20 mouse cellular contexts compared by ENCODE assay signal in the genomic region with DNA sequence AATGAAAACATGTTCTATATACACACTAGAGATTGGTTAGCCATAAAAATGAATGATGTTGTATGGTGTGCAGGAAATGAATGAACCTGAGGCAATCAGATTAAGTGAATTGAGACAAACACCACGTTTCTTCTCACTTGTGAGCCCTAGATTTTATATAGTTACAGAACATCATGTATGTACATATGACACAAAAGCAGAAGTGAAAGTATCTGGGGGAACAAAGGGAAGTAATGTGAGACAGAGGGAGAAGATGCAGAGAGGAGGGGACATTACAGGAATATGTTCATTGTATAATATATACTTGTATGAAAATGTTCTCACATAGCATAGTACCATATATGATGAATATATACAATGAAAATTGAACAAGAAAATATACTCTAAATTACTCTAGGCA.
DNase-seq lines count a peak whose midpoint lies in the region; ATAC-seq and TF ChIP-seq lines count a peak whose summit lies in the region.
"Had no signal": no experiment of that assay in that cellular context is flagged by ENCODE, and none has a peak within 500 bp of the region (broad histone marks: within the 10 kb centered on the region; RNA-seq: fewer than 3 reads in every experiment).

No protein-coding gene starts in this region.

- peak; percentile 72 for ATAC-seq in common myeloid progenitor, adult 5-6 weeks (replicated peaks; ENCODE audit: low read depth, poor library complexity, severe bottlenecking)
- no peak for ATAC-seq in liver, postnatal 0 days
- ATAC-seq in hindbrain, embryonic 13.5 days (ENCODE audit: low FRiP score): no peak
- ATAC-seq: hindbrain, postnatal 0 days; midbrain, embryonic 13.5 days had no signal

- peak overlapping the region; percentile 45; the same call in 1 of the 2 replicates for H3K27ac ChIP-seq in spleen, adult 2 months (ENCODE audit: insufficient read depth, low read length)
- H3K27ac ChIP-seq in liver, postnatal 0 days (ENCODE audit: low read depth): peak overlapping the region; percentile 78
- no peak overlapping the region for H3K27ac ChIP-seq in hindbrain, embryonic 13.5 days
- H3K27ac ChIP-seq: forebrain, embryonic 10.5 days; hindbrain, postnatal 0 days; left cerebral cortex, adult 2 months; limb, embryonic 12.5 days; midbrain, embryonic 13.5 days had no signal

- H3K36me3 ChIP-seq in spleen, adult 2 months (ENCODE audit: control insufficient read depth, insufficient read depth, low read length): no peaks in the 10 kb centered on the region
- no peaks in the 10 kb centered on the region for H3K36me3 ChIP-seq in liver, postnatal 0 days (replicated peaks; ENCODE audit: insufficient read depth, low read length)
- H3K36me3 ChIP-seq in hindbrain, embryonic 13.5 days: no peaks in the 10 kb centered on the region
- H3K36me3 ChIP-seq: forebrain, embryonic 10.5 days; G1E; heart, embryonic 12.5 days; limb, embryonic 12.5 days; midbrain, embryonic 13.5 days had no signal

- intact Hi-C loops in left cerebral cortex, postnatal 36 days (cut with DNase I): no loop called here

- WGBS in spleen, adult 2 months: 5% methylated on average over 1 of the region's 1 CpGs
- 30% methylated on average over 1 of the region's 1 CpGs for WGBS in liver, postnatal 0 days (ENCODE audit: insufficient replicate concordance)
- WGBS in hindbrain, embryonic 13.5 days: 87% methylated on average over 1 of the region's 1 CpGs

- no peaks in the 10 kb centered on the region for H3K27me3 ChIP-seq in spleen, adult 2 months (ENCODE audit: control insufficient read depth, insufficient read depth, low read length)
- H3K27me3 ChIP-seq in liver, postnatal 0 days (ENCODE audit: insufficient read depth, low read length): no peaks in the 10 kb centered on the region
- no peaks in the 10 kb centered on the region for H3K27me3 ChIP-seq in hindbrain, embryonic 13.5 days
- H3K27me3 ChIP-seq: heart, embryonic 12.5 days; limb, embryonic 12.5 days; midbrain, embryonic 13.5 days had no signal

- no peak for TF ChIP-seq EP300 in liver, postnatal 0 days (IDR thresholded peaks at IDR 0.05; ENCODE audit: low read depth)

- DNase-seq in spleen, adult 2 months (ENCODE audit: low read depth in 1 of 2, low spot score in 2 of 2): peak in 1 of 2 experiments; percentile 67
- no peak for DNase-seq in spleen, postnatal 10 days (ENCODE audit: low spot score in 2 of 2)
- no peak for DNase-seq in liver, postnatal 0 days
- no peak for DNase-seq in left cerebral cortex, postnatal 36 days (ENCODE audit: low spot score in 2 of 2)
- DNase-seq in adrenal gland, postnatal 10 days: no peak
- DNase-seq: adrenal gland, adult 2 months; cerebellum, adult 2 months; gastrocnemius, postnatal 10 days; kidney, adult 18-20 months; kidney, postnatal 10 days; retina, postnatal 1 day had no signal

- TF ChIP-seq CTCF in spleen, adult 2 months (IDR thresholded peaks at IDR 0.05; ENCODE audit: extremely low read depth, insufficient read depth, insufficient read length, insufficient replicate concordance): no peak
- no peak for TF ChIP-seq CTCF in liver, postnatal 0 days (IDR thresholded peaks at IDR 0.05; ENCODE audit: low read depth)

- peaks cover 12% of the 10 kb centered on the region for H3K4me1 ChIP-seq in spleen, adult 2 months (ENCODE audit: control insufficient read depth, insufficient read depth, insufficient read length)
- H3K4me1 ChIP-seq in liver, postnatal 0 days (ENCODE audit: insufficient read depth): peaks cover 31% of the 10 kb centered on the region
- peaks cover 5% of the 10 kb centered on the region; the same call in 1 of the 2 replicates for H3K4me1 ChIP-seq in hindbrain, embryonic 13.5 days (replicated peaks)
- H3K4me1 ChIP-seq: forebrain, embryonic 10.5 days; heart, embryonic 12.5 days; limb, embryonic 12.5 days; midbrain, embryonic 13.5 days had no signal

- H3K9me3 ChIP-seq in liver, postnatal 0 days (ENCODE audit: low read length): no peaks in the 10 kb centered on the region
- H3K9me3 ChIP-seq in hindbrain, embryonic 13.5 days: no peaks in the 10 kb centered on the region
- H3K9me3 ChIP-seq: forebrain, embryonic 10.5 days; G1E; heart, embryonic 12.5 days; limb, embryonic 12.5 days; midbrain, embryonic 13.5 days had no signal

- no peak overlapping the region for H3K9ac ChIP-seq in liver, postnatal 0 days (replicated peaks)
- H3K9ac ChIP-seq in hindbrain, embryonic 13.5 days: no peak overlapping the region
- H3K9ac ChIP-seq: heart, embryonic 12.5 days; limb, embryonic 12.5 days; midbrain, embryonic 13.5 days had no signal

- TF ChIP-seq POLR2A in spleen, adult 2 months (IDR thresholded peaks at IDR 0.05; ENCODE audit: low read depth, low read length): no peak

- no peak overlapping the region for H3K4me3 ChIP-seq in spleen, adult 2 months (ENCODE audit: extremely low read depth, insufficient read depth, insufficient read length)
- H3K4me3 ChIP-seq in liver, postnatal 0 days (ENCODE audit: low read depth, low read length): no peak overlapping the region
- H3K4me3 ChIP-seq in hindbrain, embryonic 13.5 days: no peak overlapping the region
- H3K4me3 ChIP-seq: forebrain, embryonic 10.5 days; heart, embryonic 12.5 days; left cerebral cortex, adult 2 months; limb, embryonic 12.5 days; midbrain, embryonic 13.5 days had no signal

- H3K4me2 ChIP-seq in liver, postnatal 0 days (ENCODE audit: low read depth, low read length): no peak overlapping the region; the same call in 1 of the 2 replicates
- no peak overlapping the region for H3K4me2 ChIP-seq in hindbrain, embryonic 13.5 days
- H3K4me2 ChIP-seq: heart, embryonic 12.5 days; limb, embryonic 12.5 days; midbrain, embryonic 13.5 days had no signal
